Mouse (Mus musculus) embryonic fibroblast, embryonic 13.5 days (primary cell): ENCODE results near the gene Nr2f6. TPM values are rescaled to one million over a fixed set of nuclear protein-coding genes. Genes with fewer than 3 reads are reported as not detected.

Experiments used
- H3K27ac ChIP-seq: 2 replicates; pipeline ENCODE4 v1.5.1; 2012; ENCODE audit warnings: low read length, control low read depth, inconsistent platforms; ENCODE audit not compliant: insufficient read depth
- H3K4me1 ChIP-seq: 2 replicates; pipeline ENCODE4 v1.6.1; 2011; ENCODE audit warnings: low read length; ENCODE audit not compliant: control insufficient read depth, insufficient read depth
- H3K4me3 ChIP-seq: 2 replicates; pipeline ENCODE4 v1.5.1; 2011; ENCODE audit warnings: mild to moderate bottlenecking, control low read depth, low read length; ENCODE audit not compliant: insufficient read depth
- CTCF ChIP-seq: IDR thresholded peaks from 2 replicates; pipeline ENCODE4 v1.5.1; 2011; ENCODE audit warnings: mild to moderate bottlenecking, control low read depth, low read length, moderate library complexity, borderline replicate concordance; ENCODE audit not compliant: insufficient read depth
- POLR2A ChIP-seq: IDR thresholded peaks from 2 replicates; pipeline ENCODE4 v1.6.1; 2011; ENCODE audit warnings: low read depth, mild to moderate bottlenecking, control low read depth, low read length, moderate library complexity
- polyA plus RNA-seq: library from polyadenylated mRNA; stranded (reverse); fragments of >200 nt; gene quantifications from 2 replicates; pipeline ENCODE4 v1.2.4, GENCODE M21; 2011; ENCODE audit warnings: low read depth; ENCODE audit not compliant: missing spikeins, insufficient read length

The Nr2f6 gene
- polyA plus RNA-seq, 1 experiment = 40.8 TPM

DNA sequence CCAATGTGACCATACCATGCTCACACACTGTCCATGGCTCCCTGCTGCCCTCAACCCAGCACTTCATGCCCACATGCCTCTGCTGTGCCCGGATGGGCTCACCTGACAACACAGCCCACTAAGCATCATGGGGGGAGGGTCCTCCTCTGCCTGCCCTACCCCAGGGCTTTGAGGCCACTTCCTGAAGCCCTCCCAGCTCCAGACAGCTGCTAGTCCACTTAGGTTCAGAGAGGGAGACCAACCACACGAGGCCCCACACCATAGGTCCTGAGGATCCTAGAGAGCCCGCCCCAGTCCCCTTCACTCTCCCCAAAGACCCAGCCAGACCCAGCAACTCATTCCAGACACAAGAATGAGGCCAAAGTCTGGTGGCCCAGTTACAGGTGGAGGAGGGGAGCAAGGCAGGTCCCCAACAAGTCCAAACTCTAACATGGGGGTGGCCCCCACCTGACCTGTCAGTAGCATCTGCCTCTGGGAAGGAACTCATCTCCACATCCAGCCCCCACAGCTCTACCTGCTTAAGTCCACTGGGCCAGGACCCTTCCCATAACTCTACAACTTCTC, 2.2 kb downstream of the Nr2f6 start:
- TF ChIP-seq CTCF (no peak), POLR2A (no peak)
- no peak overlapping the region for H3K27ac ChIP-seq
- peaks cover 7% of the 10 kb centered on the region for H3K4me1 ChIP-seq
- H3K4me3 ChIP-seq = peak overlapping the region; percentile 90

DNA sequence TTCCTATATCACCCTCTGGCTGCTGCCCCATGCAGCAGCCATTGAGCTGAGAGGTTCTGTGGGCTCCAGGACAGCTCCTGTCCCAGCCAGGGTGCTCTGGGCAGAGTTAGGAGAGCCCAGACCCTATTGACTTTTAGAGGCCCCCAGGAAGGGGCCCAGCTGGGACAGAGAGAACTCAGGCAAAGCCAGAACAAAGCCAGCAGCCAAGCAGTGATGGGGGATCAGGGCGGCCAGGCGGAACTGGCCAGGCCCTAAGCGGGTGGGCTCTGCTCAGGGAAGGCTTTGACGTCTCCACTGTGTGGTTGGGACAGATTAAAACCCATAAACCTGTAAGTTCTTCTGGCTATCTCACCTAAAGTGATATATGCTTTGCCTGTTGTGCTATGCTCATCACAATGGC, 2.8 kb downstream of the Nr2f6 start:
- Histone ChIP-seq H3K27ac (no peak overlapping the region), H3K4me1 (peaks cover 7% of the 10 kb centered on the region), H3K4me3 (peak overlapping the region; percentile 90; the same call in 1 of the 2 replicates)
- TF ChIP-seq CTCF (no peak), POLR2A (no peak)

DNA sequence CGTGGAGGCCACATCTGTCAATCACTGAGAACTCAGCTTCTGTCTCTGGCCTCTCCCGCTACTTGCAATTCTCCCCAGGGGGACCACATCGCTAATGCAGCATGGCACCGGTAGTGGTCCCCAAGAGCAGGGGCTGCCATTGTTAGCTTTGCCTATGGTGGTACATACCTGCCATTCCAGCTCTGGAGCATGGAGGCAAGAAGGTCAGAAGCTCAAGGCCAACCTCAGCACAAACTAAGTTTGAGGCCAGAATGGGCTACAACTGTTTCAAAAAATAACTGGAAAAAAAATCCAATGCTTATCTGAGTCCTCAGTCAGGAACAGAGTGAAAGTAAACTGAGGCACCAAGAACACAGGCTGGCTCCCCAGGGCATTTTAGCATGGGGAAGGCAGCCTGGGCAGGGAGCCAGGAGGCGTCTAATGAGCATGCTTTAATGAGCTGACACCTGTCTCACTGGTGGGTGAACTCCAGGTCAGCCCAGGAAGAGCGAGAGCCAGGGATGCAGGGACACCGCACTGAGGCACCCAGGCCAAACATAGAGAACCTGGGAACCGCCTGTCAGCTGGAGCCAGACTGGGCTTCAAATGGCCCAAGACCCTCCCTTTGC, 5.2 kb downstream of the Nr2f6 start:
- H3K4me3 ChIP-seq = no peak overlapping the region
- H3K27ac ChIP-seq = no peak overlapping the region
- TF ChIP-seq POLR2A = no peak
- no peak for TF ChIP-seq CTCF
- H3K4me1 ChIP-seq = peaks cover 2% of the 10 kb centered on the region

DNA sequence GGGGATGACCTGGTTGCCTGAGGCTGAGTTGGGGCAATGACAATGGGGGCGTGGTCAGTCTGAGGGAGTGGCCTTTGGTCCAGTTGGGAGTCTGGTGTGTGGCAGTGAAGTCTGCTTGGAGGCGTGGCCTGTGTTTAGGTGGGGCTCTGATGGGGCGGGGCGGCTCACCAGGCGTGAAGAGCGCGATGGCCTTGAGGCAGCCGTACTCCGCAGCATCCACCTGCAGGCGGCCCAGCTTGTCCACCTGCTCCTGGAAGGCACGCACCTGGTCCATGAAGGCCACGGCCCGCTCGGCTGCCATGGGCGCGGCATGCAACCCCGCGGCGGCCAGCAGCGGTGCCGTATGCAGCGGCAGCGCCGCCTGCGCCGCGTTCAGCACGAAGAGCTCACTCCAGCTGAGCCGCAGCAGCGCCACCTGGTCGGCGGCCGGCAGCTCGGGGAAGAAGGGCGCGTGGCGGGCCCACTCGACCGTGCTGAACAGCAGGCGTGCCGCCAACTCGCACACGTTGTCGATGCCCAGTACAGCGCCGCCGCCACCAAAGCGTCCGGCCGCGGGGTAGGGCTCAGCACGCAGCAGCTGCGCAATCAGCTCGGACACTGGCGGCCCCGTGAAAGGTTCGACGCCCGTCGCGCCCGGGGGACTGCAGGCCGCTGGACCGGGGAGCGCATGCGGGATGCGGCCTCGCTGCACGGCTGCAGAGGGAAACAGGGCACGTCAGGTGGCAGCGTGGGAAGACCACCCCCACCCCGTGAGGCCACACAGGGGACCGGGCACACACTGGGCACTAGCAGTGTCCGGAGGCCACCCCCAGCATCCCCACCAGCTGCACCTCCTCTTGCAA, 6.0 kb downstream of the Nr2f6 start:
- peaks cover 2% of the 10 kb centered on the region for H3K4me1 ChIP-seq
- no peak overlapping the region for H3K27ac ChIP-seq
- no peak overlapping the region for H3K4me3 ChIP-seq
- TF ChIP-seq CTCF (peak; percentile 12; the same call in 1 of the 2 replicates), POLR2A (no peak)

DNA sequence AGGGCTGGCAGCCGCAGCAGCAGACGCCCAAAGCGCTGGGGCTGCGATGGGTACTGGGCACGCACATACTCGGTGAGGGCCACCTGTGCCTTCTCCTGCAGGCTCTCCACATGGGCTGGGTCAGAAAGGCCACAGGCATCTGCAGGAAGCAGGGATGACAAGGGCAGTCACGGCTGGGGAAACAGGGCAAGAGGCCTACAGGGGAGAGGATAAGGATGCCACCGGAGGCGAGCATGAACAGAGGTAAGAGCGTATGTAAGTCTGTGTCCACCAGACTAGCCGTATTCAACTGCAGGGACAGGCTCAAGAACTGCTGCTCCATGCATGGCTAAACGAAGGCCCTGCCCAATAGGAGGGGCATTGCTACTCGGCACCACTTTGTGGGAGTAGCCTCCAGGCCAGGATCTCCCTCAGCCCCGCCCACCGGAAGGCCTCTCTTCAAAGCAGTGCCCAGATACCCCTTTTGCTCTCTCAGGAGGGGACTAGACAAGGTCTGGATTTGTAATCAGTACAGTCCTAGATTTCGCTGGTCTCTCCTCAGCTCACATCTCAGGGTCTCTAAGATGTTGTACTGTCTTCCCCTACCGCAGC, 7.0 kb downstream of the Nr2f6 start:
- Histone ChIP-seq H3K4me3 (no peak overlapping the region), H3K27ac (no peak overlapping the region), H3K4me1 (peaks cover 2% of the 10 kb centered on the region)
- TF ChIP-seq CTCF (no peak), POLR2A (no peak)

DNA sequence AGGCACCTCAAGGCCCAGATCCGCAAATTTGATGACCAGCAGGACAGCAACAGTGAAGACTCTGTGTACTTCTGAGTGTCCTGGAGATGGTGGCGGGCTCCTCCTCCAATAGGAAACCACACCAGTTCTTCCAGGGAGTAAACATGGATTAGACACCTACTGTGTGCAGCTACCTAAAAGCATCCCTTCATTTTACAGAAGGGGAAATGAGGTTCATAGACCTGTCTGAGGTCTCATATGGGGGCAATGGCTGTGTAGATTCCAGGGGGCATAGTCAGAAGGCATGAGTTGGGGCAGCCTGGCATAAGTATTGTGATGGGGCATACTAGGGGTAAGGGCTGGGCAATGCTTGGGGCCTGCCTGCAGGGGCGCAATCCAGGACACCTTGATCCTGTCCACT, 8.8 kb downstream of the Nr2f6 start:
- TF ChIP-seq CTCF (no peak), POLR2A (no peak)
- Histone ChIP-seq H3K4me1 (peaks cover 8% of the 10 kb centered on the region), H3K4me3 (no peak overlapping the region), H3K27ac (no peak overlapping the region)

DNA sequence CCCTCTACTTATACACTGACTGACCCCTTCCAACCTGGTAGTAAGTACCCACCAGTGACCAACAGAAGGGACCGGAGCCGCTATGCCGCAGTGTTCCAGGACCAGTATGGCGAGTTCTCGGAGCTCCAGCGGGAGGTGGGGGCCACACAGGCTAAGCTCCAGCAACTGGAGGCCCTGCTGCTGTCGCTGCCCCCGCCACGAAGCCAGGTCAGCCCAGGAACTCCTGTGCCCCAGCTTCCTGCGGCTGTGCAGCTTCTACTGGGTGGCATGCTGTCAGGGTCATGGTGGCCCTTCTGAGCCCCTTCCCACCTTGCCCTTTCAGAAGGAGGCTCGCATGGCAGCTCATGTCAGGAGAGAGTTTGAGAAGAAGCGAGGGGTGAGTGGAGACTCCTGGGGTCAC, 9.3 kb downstream of the Nr2f6 start:
- TF ChIP-seq CTCF (no peak), POLR2A (no peak)
- H3K27ac ChIP-seq = no peak overlapping the region
- peaks cover 10% of the 10 kb centered on the region for H3K4me1 ChIP-seq
- no peak overlapping the region for H3K4me3 ChIP-seq

DNA sequence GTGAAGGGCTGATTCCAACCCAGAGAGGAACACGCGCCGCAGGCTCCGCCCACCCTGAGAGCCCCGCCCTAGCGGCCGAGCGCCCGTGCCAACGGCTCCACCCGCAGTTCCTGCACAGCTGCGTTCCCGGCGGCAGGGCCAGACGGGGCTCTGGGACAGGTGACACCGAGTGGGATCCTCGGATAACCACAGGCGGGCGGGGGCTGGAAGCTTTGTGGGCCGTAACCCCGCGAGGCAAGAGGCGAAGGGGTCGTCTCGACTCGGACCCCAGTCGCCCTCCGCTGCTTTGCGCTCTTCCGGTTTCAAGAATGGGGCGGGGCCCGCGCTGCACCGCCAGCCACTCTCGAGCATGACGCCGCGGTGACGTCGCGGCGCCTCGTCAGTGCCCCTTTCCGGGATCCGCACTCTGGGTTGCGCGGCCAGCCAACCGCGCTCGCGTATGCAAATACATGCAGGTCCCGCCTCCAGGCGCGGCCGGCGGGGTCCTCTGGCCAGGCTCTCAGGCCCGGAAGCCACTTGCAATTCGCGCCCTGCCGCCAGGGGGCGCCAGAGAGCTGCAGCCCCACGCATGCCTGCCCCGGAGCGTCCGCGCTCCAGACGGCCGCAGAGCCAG, 10.4 kb downstream of the Nr2f6 start, which contains the start of gene Ocel1:
Ocel1 (plus strand) TSS at position 63 of the 613 bp plus-strand sequence.
- peak; percentile 81 for TF ChIP-seq POLR2A
- peak; percentile 81 for TF ChIP-seq CTCF
- Histone ChIP-seq H3K4me1 (peaks cover 8% of the 10 kb centered on the region), H3K4me3 (peak within 1 kb of the TSS; percentile 70), H3K27ac (peak within 1 kb of the TSS; percentile 75)

DNA sequence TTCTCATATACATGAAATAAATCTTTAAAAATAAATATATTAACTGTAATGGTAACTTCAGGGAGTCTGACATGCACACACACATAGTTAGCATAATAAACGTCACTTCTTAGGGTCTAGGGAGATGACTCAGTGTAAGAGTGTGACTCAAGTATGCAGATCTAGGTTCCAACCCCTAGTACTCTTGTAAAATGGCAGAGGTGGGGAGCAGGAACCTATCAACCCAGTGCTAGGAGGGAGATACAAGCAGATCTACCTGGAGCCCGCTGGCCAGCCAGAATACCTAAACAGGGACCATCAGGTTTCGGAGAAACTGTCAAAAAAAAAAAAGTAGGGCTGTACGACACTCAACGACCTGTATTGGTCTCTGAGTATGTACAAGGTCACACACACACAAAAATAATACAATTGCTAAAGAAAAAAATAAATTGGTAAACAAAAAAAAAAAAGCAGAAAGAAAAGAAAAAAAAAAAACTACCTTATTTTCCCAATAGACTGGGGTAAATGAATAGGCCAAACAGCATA, 11.0 kb downstream of the Nr2f6 start:
- Histone ChIP-seq H3K4me1 (peaks cover 8% of the 10 kb centered on the region), H3K27ac (0 out of 2 replicates have a peak overlapping the region, but pooled peaks have one; percentile 36), H3K4me3 (peak overlapping the region; percentile 37)
- TF ChIP-seq CTCF (no peak), POLR2A (peak; percentile 47; the same call in 1 of the 2 replicates)
